Mouse (Mus musculus) MEL (cell line): ENCODE results near the gene Plcb1. TPM values are rescaled to one million over a fixed set of nuclear protein-coding genes. Genes with fewer than 3 reads are reported as not detected.

ENCODE experiments used
- DNase-seq: peaks from one replicate; pipeline ENCODE4 v3.0.0; 2011; ENCODE audit warnings: low read depth, low spot score
- H3K27ac ChIP-seq: 2 replicates; pipeline ENCODE4 v1.5.1; 2012; ENCODE audit warnings: low read depth, mild to moderate bottlenecking, control low read depth, low read length, moderate library complexity; ENCODE audit not compliant: control insufficient read depth
- H3K27me3 ChIP-seq, 2 experiments: fragments of 150-350 bp in 1 of 2; sonication (generic) in 1 of 2; 2 replicates each; pipeline ENCODE4 v1.6.1; 2012; ENCODE audit warnings: low read length in 2 of 2, mild to moderate bottlenecking in 2 of 2, improper control_type of control experiment in 1 of 2, moderate library complexity in 1 of 2; ENCODE audit not compliant: insufficient read depth in 2 of 2, control insufficient read depth in 1 of 2
- H3K36me3 ChIP-seq, 2 experiments: 2 replicates each; pipeline ENCODE4 v1.6.1; 2012 to 2014; ENCODE audit warnings: low read length in 2 of 2, improper control_type of control experiment in 1 of 2, inconsistent platforms in 1 of 2, mild to moderate bottlenecking in 1 of 2; ENCODE audit not compliant: insufficient read depth in 2 of 2, control insufficient read depth in 1 of 2
- H3K4me1 ChIP-seq, 2 experiments: fragments of 150-350 bp in 1 of 2; sonication (generic) in 1 of 2; 2 replicates each; pipeline ENCODE4 v1.6.1; 2012; ENCODE audit warnings: low read length in 2 of 2, improper control_type of control experiment in 1 of 2, mild to moderate bottlenecking in 1 of 2; ENCODE audit not compliant: insufficient read depth in 2 of 2, control insufficient read depth in 1 of 2
- H3K4me3 ChIP-seq, 2 experiments: fragments of 150-350 bp in 1 of 2; sonication (generic) in 1 of 2; 2 replicates each; pipeline ENCODE4 v1.5.1; 2012; ENCODE audit warnings: low read depth in 2 of 2, low read length in 2 of 2, mild to moderate bottlenecking in 2 of 2, moderate library complexity in 2 of 2, control low read depth in 1 of 2, improper control_type of control experiment in 1 of 2; ENCODE audit not compliant: control insufficient read depth in 1 of 2, insufficient read depth in 1 of 2
- H3K79me2 ChIP-seq: 2 replicates; pipeline ENCODE4 v1.6.1; 2012; ENCODE audit warnings: mild to moderate bottlenecking, low read length, moderate library complexity; ENCODE audit not compliant: control insufficient read depth, poor library complexity, insufficient read depth
- H3K9ac ChIP-seq: 2 replicates; pipeline ENCODE4 v1.6.1; 2012; ENCODE audit warnings: low read depth, mild to moderate bottlenecking, control low read depth, low read length, moderate library complexity; ENCODE audit not compliant: control insufficient read depth, poor library complexity, severe bottlenecking
- H3K9me3 ChIP-seq: fragments of 150-350 bp; sonication (generic); replicated peaks from 2 replicates; pipeline ENCODE4 v1.6.1; 2012; ENCODE audit warnings: mild to moderate bottlenecking, low read length, improper control_type of control experiment, moderate library complexity; ENCODE audit not compliant: insufficient read depth
- CTCF ChIP-seq, 3 experiments: IDR thresholded peaks in 2 of 3; conservative IDR thresholded peaks in 1 of 3; 2 replicates each; pipeline ENCODE4 v1.5.1; 2011 to 2012; ENCODE audit warnings: low read length in 3 of 3, low read depth in 2 of 3, mild to moderate bottlenecking in 2 of 3, improper control_type of control experiment in 1 of 3, inconsistent platforms in 1 of 3, mixed read lengths in 1 of 3, moderate library complexity in 1 of 3; ENCODE audit not compliant: control insufficient read depth in 1 of 3, insufficient read depth in 1 of 3, poor library complexity in 1 of 3, severe bottlenecking in 1 of 3
- EP300 ChIP-seq, 2 experiments: IDR thresholded peaks; 2 replicates each; pipeline ENCODE4 v1.6.1; 2011; ENCODE audit warnings: improper control_type of control experiment in 2 of 2, low read length in 2 of 2, low read depth in 1 of 2, mild to moderate bottlenecking in 1 of 2
- GABPA ChIP-seq: IDR thresholded peaks from 2 replicates; pipeline ENCODE4 v1.6.1; 2012; ENCODE audit warnings: low read depth, mild to moderate bottlenecking, inconsistent platforms, low read length, improper control_type of control experiment, moderate library complexity
- GATA1 ChIP-seq: IDR thresholded peaks from 2 replicates; pipeline ENCODE4 v1.6.1; 2011; ENCODE audit warnings: low read depth, low read length, improper control_type of control experiment
- KAT2A ChIP-seq: conservative IDR thresholded peaks from 2 replicates; pipeline ENCODE4 v1.6.1; 2012; ENCODE audit warnings: low read depth, low read length, improper control_type of control experiment, inconsistent platforms
- MAFK ChIP-seq: IDR thresholded peaks from 2 replicates; pipeline ENCODE4 v1.6.1; 2011; ENCODE audit warnings: low read depth, mild to moderate bottlenecking, low read length, improper control_type of control experiment, borderline replicate concordance
- MAX ChIP-seq: IDR thresholded peaks from 2 replicates; pipeline ENCODE4 v1.6.1; 2011; ENCODE audit warnings: low read length, improper control_type of control experiment
- MEF2A ChIP-seq: IDR thresholded peaks from 2 replicates; pipeline ENCODE4 v1.6.1; 2014; ENCODE audit warnings: low read depth, mild to moderate bottlenecking, inconsistent platforms, low read length, improper control_type of control experiment; ENCODE audit not compliant: poor library complexity, insufficient replicate concordance, severe bottlenecking; ENCODE audit errors: extremely low read depth
- NELFE ChIP-seq: IDR thresholded peaks from 2 replicates; pipeline ENCODE4 v1.6.1; 2011; ENCODE audit warnings: low read depth, low read length, improper control_type of control experiment
- POLR2AphosphoS2 ChIP-seq: IDR thresholded peaks from 2 replicates; pipeline ENCODE4 v1.6.1; 2011; ENCODE audit warnings: low read length, improper control_type of control experiment
- TAL1 ChIP-seq: IDR thresholded peaks from 2 replicates; pipeline ENCODE4 v1.6.1; 2012; ENCODE audit warnings: mild to moderate bottlenecking, inconsistent platforms, low read length, moderate library complexity, mixed read lengths
- TBP ChIP-seq: IDR thresholded peaks from 2 replicates; pipeline ENCODE4 v1.8.0; 2011; ENCODE audit warnings: low read depth, low read length, improper control_type of control experiment
- USF2 ChIP-seq, 2 experiments: IDR thresholded peaks; 2 replicates each; pipeline ENCODE4 v1.6.1; 2011 to 2012; ENCODE audit warnings: improper control_type of control experiment in 2 of 2, low read length in 2 of 2, borderline replicate concordance in 1 of 2, inconsistent platforms in 1 of 2, low read depth in 1 of 2, mild to moderate bottlenecking in 1 of 2; ENCODE audit not compliant: insufficient read depth in 1 of 2
- ZC3H11A ChIP-seq: IDR thresholded peaks from 2 replicates; pipeline ENCODE4 v1.6.1; 2012; ENCODE audit warnings: low read depth, mild to moderate bottlenecking, inconsistent platforms, low read length, improper control_type of control experiment
- ZKSCAN1 ChIP-seq: IDR thresholded peaks from 2 replicates; pipeline ENCODE4 v1.6.1; 2012; ENCODE audit warnings: low read depth, mild to moderate bottlenecking, inconsistent platforms, low read length, improper control_type of control experiment, moderate library complexity
- ZMIZ1 ChIP-seq: IDR thresholded peaks from 2 replicates; pipeline ENCODE4 v1.6.1; 2012; ENCODE audit warnings: low read depth, mild to moderate bottlenecking, inconsistent platforms, low read length, improper control_type of control experiment, moderate library complexity
- polyA plus RNA-seq, 2 experiments: library from polyadenylated mRNA; stranded (reverse) in 1 of 2; unstranded in 1 of 2; fragments of >175 nt in 1 of 2; fragments of >200 nt in 1 of 2; gene quantifications; 2 replicates each; pipeline versions ENCODE4 v1.2.1 to v1.2.4; 2012; ENCODE audit warnings: low replicate concordance in 2 of 2, low read depth in 1 of 2; ENCODE audit not compliant: insufficient read length in 2 of 2, insufficient read depth in 1 of 2, missing spikeins in 1 of 2
- total RNA-seq: library from RNA; depleted of rRNA; stranded (reverse); fragments of 300-350 nt; gene quantifications from 2 replicates; pipeline ENCODE4 v1.2.3, GENCODE M21; 2012

Plcb1 gene
- total and polyA plus RNA-seq, 3 experiments: not detected

GRCm38 (mm10) chr2:135049283-135049682 lies 263.4 kb downstream of the Plcb1 start:
- H3K9ac ChIP-seq: no peak overlapping the region
- no peaks in the 10 kb centered on the region for H3K79me2 ChIP-seq
- no peaks in the 10 kb centered on the region for H3K9me3 ChIP-seq
- H3K27ac ChIP-seq: no peak overlapping the region
- no peaks in the 10 kb centered on the region for H3K4me1 ChIP-seq
- no peaks in the 10 kb centered on the region for H3K36me3 ChIP-seq
- no peak overlapping the region for H3K4me3 ChIP-seq
- TF ChIP-seq MAX: no peak
- no peak for TF ChIP-seq KAT2A
- no peak for TF ChIP-seq ZMIZ1
- DNase-seq: no peak
- H3K27me3 ChIP-seq: no peaks in the 10 kb centered on the region

GRCm38 (mm10) chr2:135051540-135052288 lies 265.8 kb downstream of the Plcb1 start:
- Histone ChIP-seq H3K27me3 (no peaks in the 10 kb centered on the region), H3K36me3 (no peaks in the 10 kb centered on the region), H3K79me2 (no peaks in the 10 kb centered on the region), H3K9me3 (no peaks in the 10 kb centered on the region), H3K4me1 (no peaks in the 10 kb centered on the region), H3K9ac (no peak overlapping the region), H3K27ac (no peak overlapping the region), H3K4me3 (no peak overlapping the region)
- DNase-seq: no peak
- TF ChIP-seq CTCF (IDR thresholded peaks at IDR 0.05 in 2 of 3, conservative IDR thresholded peaks at IDR 0.05 in 1 of 3; ENCODE audit: control insufficient read depth in 1 of 3, insufficient read depth in 1 of 3, low read depth in 2 of 3, low read length in 3 of 3, poor library complexity in 1 of 3, severe bottlenecking in 1 of 3): no peak
- no peak for TF ChIP-seq POLR2AphosphoS2
- TF ChIP-seq NELFE: no peak

- H3K4me3 ChIP-seq: no peak overlapping the region
- no peaks in the 10 kb centered on the region for H3K27me3 ChIP-seq
- DNase-seq: no peak
- no peaks in the 10 kb centered on the region for H3K36me3 ChIP-seq
- no peak overlapping the region for H3K27ac ChIP-seq
- no peaks in the 10 kb centered on the region for H3K4me1 ChIP-seq
- TF ChIP-seq ZKSCAN1 (no peak), TBP (no peak), USF2 (IDR thresholded peaks at IDR 0.05; ENCODE audit: borderline replicate concordance in 1 of 2, insufficient read depth in 1 of 2, low read depth in 1 of 2, low read length in 2 of 2) (no peak), GATA1 (no peak), EP300 (IDR thresholded peaks at IDR 0.05; ENCODE audit: low read depth in 1 of 2, low read length in 2 of 2) (no peak), MAFK (no peak), TAL1 (no peak), ZC3H11A (no peak), MEF2A (no peak), ZMIZ1 (no peak), GABPA (no peak)
- H3K79me2 ChIP-seq: no peaks in the 10 kb centered on the region
- no peaks in the 10 kb centered on the region for H3K9me3 ChIP-seq
- no peak overlapping the region for H3K9ac ChIP-seq
Observed at GRCm38 (mm10) chr2:135053391-135053790, 267.5 kb downstream of the Plcb1 start.
